Mouse (Mus musculus) embryo, embryonic 11 days (tissue): ENCODE data around the gene Zscan21.
"Not testable (repeated sequence)": the region's sequence is repeated elsewhere in the genome, so short reads cannot be mapped to it uniquely, and the experiment has no call there.

Experiments
- DNase-seq: peaks from one replicate; pipeline ENCODE4 v3.0.0-alpha.2; 2015

The Zscan21 gene

DNA sequence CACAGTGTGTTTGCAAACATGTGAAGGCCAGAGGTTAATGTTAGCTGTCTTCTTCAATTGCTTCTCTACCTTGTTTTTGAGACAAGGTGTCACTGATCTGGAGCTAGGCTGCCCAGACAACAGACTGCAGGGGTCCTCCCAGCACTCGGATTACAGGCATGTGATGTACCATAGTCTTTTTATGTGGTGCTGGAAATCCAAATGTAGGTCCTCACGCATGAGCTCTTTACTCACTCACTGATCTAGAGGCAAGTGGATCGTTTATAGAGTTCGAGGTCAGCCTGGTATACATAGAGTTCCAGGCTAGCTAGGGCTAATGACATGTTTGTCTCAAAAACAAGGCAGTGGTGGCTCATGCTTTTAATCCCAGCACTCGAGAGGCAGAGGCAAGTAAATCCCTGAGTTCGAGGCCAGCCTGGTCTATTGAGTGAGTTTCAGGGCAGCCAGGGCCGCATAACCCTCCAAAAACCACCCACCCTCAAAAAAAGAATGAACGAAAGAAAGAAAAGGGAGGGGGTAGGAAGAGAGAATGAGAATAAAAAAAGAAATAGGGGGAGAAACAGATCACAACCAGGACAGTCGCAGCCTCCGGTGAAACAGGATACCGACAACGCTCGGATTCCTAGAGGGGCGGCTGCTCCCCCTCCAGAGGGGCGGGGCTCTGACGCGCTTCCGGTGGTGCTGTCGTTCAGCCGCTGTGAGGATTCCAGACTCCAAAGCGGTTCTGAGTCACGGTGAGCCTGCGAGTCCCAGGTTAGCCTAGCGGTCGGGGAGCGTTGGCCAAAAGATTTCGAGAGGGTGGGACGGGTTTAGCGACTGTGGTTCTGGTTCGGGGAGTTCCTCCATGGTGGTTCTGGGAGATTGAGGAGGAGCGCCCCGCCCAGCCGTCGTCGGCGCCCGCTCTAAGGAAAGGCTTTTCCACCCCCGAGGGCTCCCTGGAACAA, at the start of gene Zscan21:
Zscan21 (plus strand) TSS at position 649 of the 944 bp plus-strand sequence.
- DNase-seq, result peak; percentile 95

DNA sequence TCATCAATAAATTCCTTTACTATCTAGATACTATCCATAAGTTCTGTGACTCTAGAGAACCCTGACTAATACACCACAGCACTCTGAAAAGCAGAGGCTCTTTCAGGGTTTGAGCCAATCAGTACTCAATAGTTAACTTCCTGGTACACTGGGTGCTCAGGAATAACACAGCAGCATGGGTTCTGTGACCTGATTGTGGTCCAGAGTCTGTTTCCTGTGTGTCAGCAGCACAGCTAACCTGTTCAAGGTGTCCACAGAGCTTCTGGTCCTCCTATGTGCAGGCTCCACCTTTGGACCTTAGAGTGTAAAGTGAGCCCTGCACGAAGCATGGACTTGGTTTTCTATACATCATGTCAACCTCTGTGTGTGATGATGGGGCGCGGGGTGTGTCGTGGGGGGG, 42.9 kb upstream of the Zscan21 start:
- DNase-seq, result no peak

DNA sequence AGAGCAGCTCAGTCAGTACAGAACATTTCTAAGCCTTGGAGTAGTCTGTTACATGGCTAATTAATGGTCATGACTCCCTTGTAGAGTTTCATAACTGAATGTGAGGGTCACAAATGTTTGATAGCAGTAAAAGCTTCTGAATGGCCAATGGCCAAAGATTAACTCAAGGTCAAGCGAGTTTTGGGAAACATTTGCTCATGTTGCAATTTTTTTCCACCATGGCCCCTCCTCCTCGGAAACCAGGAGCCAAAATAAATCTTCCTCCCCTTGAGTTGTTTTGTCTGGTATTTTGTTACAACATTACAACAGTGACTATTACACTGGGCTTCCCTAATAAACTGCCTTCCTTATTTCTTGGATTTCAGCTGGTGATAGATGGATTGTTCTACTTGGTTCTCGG, 41.0 kb upstream of the Zscan21 start:
- DNase-seq, result no peak

DNA sequence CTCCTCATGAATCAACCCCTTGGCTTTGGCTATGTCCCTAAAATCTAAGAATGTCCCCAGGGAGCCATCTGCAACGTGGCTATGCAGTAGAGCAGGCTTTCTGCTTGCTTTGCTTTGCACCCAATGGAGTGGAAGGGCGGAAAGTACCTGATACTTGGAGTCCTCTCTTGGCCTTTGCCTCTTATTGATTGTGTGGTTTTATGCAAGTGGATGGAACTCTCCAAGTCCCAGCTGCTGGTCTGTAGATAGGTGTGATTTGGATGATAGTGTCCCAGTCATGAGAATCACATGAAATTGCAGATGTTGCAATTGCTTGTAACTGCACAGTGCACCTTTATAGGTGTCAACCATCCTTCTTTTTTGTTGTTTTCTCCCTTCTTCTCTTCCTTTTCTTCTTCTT, 40.6 kb upstream of the Zscan21 start:
- no peak for DNase-seq

DNA sequence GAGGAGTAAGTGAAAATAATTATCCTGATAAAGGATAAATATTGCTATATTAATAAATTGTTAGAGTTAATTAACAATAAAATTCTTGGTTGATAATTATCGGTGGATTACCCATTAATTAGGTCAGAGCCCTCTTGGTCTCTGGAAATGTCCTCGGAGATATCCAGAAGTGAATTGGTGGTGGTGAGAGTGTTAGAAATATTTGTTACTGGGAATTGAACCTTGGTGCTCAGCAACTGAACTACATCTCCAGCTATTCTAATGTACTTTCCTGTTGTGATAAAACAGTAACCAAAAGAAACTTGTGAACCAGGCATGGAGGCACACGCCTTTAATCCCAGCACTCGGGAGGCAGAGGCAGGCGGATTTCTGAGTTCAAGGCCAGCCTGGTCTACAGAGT, 36.2 kb upstream of the Zscan21 start:
- DNase-seq, result no peak

DNA sequence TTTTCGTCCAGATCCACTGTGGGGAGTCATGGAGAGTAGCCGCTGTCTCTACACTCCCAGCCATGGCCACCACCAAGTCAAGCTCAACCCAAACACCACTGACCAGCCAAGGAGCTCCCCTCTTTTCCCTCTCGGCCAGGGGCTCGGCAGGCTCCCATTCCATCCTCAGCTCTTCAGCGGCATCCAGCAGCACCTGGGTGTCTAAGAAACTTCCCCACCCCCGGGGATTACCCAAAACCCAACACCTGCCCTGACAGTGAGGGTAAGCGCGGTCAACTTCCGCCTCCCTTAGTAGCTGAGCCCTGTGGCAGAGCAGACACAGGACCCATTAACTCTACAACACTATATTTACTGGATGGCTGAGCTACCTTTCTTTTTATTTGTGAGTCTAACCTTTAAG, 35.3 kb upstream of the Zscan21 start:
- no peak for DNase-seq

DNA sequence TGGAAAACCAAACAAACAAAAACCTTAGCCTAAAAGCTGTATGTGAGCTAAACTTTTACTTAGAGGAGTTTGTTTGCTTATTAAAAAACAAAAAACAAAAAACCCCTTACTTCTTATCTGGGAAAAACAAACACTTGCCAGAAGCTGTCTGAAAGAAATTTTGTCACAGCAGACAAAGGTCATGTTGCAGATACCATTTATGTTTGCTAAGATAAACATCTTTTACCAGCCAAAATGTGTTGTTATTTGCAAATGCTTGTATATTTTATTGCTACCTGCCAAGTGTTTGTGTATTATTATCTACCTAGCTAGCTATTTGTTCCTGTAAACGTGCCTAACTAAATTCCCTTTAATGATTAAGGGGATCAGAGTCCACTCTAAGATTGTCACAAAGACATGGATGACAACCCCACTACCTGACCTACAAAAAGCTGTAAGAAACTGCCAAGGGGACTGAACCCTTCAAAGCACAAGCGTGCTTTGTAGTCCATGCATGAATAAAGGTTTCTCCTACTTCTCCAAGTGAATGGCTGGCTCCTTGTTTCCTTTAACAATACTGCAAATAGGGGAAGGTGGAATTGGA, 33.3 kb upstream of the Zscan21 start:
- DNase-seq, result no peak

DNA sequence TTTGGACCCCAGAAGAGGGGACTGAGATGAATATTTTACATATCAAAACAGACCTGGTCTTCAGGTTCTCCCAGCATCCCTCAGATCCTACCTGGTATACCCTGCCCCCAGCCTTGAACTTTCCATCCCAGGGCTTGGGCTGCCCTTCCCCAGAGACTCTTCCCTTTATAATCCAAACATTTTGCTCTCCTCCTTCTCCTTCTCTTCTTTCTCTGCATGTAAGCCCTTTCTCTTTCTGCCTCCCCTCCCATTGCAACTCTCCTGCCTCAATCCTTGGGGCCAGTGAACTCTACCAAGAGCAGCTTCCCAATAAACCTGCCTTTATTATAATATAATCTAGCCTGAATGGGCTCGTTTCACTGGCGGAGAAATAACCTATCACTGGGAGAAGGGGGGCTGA, 32.8 kb upstream of the Zscan21 start:
- no peak for DNase-seq

DNA sequence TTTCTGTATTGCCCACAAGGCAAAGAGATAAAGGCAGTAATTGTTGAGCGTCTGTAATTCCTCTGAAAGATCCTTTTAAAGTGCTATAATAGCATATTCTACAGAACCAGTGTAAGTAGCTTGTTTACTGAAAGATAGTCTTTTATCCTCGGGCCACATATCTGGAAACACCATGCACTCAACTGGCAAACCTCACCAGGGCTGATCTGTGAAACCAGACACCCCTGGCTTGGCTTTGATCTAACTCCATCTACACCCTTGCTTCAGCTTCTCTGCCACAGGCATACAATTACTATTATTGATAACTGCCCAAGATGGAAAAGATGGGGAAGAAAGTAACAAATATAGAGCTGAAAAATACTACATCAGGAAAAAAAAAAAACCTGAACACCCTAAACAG, 32.2 kb upstream of the Zscan21 start:
- peak; percentile 13 for DNase-seq

DNA sequence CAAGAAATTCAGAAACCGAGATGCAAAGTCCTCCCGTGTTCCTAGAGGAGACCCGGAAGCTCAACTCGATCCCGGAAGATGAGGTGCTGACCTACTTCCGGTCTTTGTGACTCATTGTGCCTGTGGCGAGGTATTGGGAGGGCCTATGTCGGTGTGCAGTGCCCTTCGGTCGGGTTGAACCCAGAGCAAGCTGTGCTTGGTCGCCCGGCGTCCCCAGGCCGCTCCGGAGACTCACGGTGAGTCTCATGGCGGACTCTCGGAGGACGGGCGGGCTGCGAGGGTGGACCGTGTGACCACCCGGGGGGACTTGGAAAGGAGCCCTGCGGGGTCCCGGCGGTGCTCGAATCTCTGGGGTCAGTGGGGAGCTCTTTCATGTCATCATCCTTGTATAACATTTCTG, 31.7 kb upstream of the Zscan21 start, which contains the start of gene Zkscan1:
Zkscan1 (plus strand) TSS at position 89 of the 400 bp plus-strand sequence.
- DNase-seq, result peak; percentile 93

DNA sequence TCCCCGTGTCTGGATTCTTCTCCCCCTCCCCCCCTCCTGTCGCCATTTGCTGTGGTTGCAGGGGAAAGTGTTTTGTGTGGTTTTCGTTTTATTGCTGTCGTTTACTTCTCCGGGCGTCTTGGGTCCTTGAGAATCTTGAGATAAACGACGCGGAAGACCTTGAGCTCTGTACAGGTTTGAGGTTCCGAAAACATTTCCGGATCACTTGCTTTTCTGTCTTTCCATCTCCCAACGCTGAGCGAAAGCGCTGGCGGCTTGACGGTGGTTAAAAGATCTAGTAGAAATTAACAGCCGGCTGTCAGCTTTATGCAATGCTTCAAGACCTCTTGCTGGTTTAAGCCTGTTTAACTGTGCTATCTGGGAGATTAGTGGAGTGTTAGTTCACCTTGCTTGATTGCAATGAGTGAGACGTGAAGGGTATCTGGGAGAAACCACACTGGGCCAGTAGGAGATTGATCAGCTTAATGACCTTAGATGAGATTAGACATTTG, 31.2 kb upstream of the Zscan21 start:
- no peak for DNase-seq

DNA sequence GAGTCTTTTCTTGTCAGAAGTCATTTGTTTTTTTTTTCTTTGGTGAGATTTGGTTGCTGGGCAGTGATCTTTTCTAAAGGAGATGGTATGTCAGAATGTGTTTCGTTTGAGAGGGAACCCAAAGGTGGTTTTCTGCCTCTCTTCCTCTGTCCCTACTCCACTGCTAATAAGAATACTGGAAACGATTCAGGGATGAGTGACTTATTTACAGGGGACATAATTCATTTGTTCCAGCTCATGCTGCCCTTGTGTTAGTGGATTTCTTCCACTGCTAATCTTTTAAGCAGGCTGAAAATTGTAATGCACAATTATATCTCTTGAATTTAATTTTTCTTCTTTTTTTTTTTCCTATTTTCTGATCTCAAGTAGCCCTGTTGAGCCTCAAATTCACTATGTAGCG, 29.9 kb upstream of the Zscan21 start:
- no peak for DNase-seq

DNA sequence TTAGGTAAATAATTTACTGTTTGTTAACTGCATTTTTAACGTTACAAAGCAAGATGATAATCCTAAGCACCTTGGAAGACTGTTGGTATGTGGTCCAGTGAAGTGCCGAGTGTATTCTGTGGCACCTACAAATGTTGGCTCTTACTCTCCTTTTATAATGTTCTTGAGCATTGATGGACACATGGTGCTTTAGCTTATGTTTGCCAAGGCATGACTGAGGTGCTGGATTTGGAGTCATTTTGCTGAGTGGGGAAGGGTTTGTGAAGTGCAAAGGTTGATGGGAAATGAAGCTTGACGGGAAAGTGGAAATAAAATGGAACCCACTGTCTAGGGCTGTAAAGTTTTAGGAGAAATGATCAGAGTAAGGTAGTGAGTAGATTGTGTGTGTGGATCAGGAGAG, 28.3 kb upstream of the Zscan21 start:
- no peak for DNase-seq

DNA sequence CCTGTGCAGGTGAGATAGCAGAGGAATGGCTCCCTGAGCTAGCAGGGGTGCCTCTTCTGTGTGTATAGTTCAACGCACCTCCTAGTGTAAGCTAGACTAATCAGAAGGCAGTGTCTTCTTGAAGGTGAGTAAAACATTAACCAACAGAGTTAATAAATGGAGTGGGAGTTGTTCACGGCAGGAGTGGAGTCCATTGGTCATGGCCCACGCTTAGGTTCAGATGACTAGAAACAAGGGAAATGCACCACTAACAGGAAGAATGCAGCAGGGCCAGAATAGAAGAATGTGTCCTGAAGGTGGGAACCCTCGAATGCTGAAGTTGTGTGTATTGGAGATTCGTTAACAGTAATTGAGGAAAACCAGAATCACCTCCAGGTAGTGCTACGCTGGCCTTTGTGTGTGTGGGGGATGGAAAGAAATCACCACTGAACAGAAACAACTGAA, 27.6 kb upstream of the Zscan21 start:
- DNase-seq, result no peak

DNA sequence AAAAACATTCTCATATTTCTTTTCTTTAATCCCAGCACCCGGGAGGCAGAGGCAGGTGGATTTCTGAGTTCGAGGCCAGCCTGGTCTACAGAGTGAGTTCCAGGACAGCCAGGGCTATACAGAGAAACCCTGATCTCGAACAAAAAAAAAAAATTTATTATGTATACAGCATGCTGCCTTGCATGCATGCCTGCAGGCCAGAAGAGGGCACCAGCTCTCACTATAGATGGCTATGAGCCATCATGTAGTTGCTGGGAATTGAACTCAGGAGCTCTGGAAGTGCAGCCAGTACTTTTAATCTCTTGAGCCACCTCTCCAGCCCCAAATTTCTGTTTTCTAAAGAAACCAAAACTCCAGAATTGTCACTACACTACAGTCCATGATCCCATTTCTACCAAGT, 26.4 kb upstream of the Zscan21 start:
- DNase-seq, result peak; percentile 42

DNA sequence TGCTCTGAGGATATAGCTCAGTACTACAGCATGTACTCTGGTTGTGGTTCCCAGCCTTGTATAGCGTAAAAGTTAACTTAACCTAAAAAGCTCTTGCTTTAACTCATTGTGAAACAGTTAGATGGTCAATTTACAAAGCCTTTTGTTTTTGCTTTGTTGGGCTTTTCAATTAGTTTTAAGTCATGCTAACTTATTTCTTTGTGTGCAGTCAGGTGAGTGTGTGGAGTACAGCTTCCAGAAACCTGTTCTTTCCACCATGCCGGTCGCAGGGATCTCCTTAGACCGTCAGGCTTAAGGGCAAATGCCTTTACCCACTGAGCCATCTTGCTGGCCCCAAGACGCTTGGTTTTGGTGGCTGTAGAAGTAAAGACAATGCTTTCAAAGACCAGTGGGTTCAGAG, 26.0 kb upstream of the Zscan21 start:
- DNase-seq, result no peak

DNA sequence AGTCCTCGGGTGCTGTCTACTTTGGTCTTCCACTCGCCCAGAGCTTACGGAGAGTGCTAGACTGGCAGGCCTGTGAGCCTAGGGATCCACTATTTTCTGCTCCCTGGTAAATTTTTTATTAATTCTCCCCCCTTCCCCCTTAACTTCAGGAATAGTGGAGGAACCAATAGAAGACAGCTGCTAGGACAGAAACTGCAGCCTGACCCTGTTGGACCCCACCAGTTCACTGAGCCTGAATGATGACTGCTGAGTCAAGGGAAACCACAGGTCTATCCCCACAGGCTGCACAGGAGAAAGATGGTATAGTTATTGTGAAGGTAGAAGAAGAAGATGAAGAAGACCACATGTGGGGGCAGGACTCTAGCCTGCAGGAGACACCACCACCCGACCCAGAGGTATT, 23.9 kb upstream of the Zscan21 start:
- DNase-seq, result no peak

DNA sequence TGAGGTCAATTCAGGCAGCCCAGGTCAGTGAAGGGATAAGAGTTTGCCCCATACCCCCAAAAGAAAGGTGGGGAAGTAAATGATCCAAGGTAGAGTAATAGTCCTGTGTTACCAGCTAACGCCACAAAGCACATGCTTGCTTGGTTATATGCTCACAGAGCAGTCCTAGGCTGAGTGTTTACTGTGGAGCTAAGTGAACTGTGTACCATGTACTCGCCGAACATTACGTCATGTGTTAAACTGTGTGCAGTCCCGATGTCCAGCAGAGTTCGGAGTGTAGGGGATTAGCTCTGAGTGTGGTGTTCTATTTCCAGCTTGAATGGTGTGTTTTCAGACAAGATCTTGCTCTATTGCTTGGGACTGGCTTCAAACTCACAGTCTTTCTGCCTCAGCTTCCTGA, 22.2 kb upstream of the Zscan21 start:
- no peak for DNase-seq

DNA sequence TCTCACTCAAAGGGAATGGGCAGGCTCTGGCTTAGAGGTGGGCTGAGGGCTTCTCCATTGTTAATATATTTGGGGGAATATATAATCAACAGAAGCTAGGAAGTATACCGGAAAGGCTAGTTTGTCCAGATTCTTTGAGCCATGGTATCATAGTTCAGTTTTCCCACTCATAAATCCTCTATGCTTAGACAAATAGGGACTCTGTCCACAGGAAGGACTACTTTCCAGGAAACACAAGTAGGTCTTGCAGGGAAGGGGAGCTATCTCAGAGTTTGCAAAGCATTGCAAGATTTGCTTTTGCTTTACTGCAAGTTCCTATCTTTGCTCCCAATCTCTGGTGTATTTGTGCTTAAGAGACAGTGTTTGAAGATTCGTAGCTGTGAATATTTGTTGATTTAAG, 11.7 kb upstream of the Zscan21 start:
- no peak for DNase-seq

DNA sequence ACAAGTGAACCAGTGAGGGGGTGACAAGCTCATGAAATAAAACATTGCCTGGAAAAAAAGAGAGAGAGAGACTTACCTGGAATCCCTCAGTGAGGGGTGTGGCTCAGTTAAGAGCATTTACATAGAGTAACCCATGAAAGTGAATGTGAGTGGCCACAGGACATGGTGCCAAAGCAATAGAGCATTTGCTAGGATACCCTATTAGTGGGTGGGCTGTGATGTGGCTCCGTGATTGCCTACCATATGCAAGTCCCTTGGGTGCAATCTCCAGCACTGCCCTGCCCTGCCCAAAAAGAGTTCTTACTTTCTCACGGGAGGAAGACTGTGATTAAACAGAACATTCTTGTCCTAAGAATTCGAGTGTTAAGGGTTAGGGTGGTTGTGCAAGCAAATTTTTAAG, 9.6 kb upstream of the Zscan21 start:
- no peak for DNase-seq

DNA sequence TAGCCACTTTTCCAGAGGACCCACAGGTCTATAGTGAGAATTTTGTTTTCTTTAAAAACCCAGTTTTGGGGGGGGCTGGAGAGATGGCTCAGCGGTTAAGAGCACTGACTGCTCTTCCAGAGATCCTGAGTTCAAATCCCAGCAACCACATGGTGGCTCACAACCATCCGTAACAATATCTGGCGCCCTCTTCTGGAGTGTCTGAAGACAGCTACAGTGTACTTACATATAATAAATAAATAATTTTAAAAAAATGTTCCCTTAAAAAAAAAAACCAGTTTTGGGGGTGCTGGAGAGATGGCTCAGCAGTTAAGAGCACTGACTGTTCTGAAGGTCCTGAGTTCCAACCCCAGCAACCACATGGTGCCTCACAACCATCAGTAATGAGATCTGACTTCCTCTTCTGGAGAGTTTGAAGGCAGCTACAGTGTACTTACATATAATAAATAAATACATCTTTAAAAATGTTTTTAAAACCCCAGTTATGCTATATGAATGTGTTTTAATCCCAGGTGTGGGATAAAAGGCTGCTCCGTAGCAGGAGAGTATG, 6.8 kb upstream of the Zscan21 start:
- not testable (repeated sequence) for DNase-seq

DNA sequence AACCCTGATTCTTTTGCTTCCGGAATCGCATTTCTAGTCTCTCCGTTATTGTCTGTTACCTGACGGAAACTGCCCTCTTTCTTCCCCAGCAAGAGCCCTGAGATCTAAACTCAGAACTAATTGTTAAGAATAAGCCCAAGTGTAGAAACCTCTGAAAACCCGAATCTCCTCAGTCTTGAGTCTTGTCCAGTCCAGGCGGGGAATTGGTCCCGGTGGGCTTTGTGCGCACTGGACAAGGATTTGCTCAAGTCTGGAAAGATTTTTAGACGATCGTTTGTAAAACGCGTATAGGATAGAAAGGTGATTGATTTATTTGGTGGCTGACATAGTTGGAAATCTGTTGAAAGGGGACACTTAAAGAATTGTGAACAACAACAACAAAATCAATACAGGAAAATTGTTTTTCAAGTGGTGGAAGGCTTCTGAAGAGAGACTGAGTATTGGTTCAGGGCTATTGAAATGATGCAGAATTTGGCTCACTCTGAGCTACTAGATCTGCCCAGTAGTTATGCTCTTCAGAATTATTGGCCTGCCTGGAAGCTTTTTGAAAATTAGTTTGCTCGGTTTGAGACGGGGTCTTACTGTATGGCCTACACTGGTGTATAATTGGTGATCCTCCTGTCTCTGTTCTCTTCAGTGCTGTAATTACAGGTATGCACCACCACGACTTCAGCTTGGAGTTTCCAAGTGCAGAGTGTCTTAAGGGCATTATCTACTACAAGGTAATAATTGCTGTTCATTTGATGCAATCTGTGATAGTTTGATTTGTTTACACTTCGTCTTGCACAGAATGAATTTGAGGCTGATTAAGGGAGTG, 704 bp downstream of the Zscan21 start:
- peak; percentile 17 for DNase-seq

DNA sequence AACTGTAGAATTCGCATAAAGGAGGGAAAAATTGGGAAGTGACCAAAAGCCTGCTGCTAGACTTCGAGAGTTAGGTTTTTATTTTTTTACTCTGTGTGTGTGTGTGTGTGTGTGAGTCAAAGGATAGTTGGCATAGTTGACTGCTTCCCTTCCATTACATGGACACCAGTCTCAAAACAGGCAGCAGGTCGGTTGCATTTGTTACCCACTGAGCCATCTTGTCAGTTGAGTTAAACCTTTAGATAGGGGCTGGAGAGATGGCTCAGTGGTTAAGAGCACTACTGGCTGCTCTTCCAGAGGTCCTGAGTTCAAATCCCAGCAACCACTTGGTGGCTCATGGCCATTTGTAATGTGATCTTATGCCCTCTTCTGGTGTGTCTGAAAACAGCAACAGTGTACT, 1.3 kb downstream of the Zscan21 start:
- no peak for DNase-seq
